Mouse (Mus musculus) spleen, postnatal 10 days (tissue): ENCODE data around the gene Awat1.
A peak's percentile ranks its signal among the peaks of the same experiment; 100 is the strongest.

Experiments
- DNase-seq, 2 experiments: peaks; one replicate each; pipeline ENCODE4 v3.0.0; 2021 to 2022; ENCODE audit warnings: low spot score in 2 of 2

The Awat1 gene

DNA sequence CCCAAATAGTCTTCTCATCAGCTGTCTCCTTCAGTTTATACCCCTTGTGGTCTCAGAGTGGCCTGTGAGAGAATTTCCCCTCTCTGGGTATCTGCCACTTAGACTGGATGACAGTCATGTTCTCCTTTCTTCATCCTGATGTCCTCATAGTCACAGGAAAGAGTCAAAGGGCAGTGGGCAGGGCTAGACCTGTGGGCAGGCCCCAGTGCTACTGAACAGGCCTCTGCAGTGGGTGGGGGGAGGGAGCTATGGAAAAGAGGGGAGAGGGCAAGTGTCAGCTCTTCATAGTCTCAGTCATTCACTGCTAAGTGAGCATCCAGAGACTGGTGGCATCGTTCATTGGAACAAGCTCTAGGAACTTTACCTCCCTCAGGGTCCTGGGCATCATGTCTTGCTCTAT lies at the start of gene Awat1:
Awat1 (plus strand) TSS at position 301 of the 400 bp plus-strand sequence.
- DNase-seq: no peak

DNA sequence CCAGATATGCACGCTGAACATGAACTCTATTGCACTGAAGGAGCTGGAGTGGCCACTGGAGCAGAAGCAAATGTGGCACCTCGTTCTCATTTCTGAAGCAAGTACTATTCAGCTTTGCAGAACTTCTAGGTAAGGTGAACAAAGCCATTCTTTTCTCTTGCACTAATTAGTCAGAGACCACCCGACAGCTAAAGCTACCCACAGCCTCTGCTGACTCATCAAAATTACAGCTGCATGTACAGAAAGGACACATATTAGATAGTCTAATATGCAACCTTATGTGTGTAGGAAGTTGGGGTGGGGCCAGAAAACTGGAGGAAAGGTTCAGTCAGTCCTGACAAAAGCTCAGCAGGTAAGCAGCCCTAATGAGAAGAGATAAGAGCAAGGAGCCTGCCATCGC lies 47.6 kb upstream of the Awat1 start, which contains the start of gene Dgat2l6:
Dgat2l6 (plus strand) TSS at position 368 of the 400 bp plus-strand sequence.
- DNase-seq: no peak

DNA sequence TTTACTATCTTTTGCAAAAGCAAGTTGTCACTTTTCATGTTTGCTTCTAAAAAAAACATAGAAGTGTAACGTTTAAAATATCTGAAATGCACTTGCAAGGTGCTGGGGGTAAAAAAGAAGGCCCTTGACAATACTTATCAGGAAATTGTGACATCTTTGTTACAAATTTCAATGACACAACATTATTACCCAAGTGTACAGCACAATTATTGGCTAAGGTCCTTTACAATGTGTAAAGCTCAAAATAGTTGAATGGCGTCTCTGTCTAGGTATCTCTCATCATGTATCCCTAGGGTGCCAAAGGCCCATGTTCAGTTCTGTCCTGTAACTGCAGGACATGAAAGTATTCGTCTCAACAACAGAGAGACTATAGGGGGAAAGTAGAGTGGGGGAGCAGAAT lies 16.0 kb upstream of the Awat1 start:
- no peak for DNase-seq

DNA sequence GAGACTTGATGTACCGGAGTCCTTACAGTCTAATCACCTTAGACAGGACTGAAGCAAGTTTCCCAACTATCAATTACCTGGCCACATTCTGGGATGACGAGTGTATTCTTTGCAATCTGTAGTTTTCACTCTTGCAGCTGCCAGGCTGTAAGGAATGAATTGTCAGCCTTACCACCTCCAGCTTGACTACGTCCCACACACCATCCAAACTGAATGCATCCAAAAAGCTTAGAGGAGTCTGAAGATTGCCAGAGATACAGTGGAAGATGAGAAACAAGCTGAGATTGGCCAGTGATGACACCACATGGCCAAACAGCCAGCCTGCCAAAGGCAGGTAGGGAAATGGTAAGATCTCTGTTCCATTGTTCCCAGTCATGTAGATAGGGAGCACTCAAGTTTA lies 6.4 kb upstream of the Awat1 start:
- no peak for DNase-seq

DNA sequence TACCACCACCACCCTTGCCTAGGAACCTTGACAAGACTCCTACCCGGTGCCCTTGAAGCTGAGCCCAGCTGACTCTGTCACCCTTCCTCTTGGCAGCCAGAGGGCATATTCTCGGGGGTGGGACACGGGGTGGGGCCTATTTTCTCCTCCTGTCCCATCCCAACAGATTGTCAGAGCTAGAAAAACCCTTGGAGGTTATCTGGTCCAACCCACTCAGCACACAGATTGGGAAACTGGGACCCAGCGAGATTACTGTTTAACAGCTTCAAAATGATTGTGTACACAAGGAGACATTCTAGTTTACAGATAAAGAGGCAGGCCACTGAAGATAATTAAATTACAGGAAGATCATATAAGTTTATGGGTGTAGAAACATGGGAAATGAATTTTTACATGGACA lies 22.7 kb downstream of the Awat1 start, which contains the start of gene P2ry4:
P2ry4 (minus strand) TSS at position 79 of the 400 bp plus-strand sequence.
- DNase-seq: no peak

DNA sequence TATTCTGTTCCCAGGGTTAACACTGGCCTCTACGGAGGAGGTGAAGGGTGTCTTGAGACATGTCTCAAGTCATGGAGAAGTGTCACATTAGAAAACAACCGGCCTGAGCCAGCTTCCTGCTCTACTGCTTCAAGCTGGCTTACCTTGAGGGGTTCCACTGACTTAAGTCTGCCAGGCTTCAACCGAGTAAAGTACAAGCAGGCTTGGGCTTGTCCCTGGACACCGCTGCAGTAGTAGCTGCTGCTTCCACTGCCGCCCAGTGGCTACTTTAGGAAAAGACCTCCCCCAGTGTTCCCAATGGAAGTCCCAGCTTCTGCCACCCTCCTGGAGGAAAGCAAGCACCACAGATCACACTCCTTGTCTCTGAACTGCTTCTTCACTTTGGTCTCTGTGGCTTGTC lies 25.4 kb downstream of the Awat1 start:
- DNase-seq: no peak

DNA sequence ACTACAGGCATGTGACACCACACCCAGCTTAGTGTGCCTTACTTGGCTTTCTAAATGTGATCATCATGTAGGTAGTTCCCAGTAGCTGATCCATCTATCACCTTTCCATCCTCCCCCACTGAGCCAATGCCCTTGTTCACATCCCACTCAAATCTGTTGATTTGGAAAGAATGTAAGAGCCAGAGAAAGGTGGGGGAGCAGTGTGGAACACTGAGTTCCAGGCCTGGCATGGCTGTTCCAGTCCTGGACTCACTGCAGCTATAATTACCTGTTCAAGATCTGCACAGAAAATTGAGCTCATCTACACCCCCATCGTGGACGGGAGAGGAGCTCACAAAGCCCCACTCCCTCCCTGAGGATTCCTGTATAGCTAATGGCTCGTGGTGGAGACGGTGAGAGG lies 27.7 kb downstream of the Awat1 start:
- no peak for DNase-seq

DNA sequence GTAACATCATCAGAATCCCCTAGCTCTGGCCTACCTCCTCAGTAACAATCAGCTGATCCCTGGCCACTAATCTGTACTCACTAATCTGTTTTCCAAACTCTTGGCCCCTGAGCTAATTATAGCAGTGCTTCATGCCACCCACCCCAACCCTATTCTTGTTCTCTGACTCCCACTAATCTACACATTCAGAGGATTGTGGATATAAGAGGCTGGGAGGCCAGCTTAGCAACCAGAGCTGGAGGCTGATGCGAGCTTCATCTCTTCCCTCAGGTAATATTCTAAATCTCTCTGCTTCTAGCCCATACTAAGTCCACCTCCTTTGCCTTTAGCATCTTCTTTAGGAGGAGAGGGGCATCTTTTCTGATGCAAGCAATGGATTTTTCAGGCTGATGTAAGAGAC lies 33.3 kb downstream of the Awat1 start, which contains the start of gene Arr3:
Arr3 (plus strand) TSS at position 184 of the 400 bp plus-strand sequence.
- DNase-seq: no peak

DNA sequence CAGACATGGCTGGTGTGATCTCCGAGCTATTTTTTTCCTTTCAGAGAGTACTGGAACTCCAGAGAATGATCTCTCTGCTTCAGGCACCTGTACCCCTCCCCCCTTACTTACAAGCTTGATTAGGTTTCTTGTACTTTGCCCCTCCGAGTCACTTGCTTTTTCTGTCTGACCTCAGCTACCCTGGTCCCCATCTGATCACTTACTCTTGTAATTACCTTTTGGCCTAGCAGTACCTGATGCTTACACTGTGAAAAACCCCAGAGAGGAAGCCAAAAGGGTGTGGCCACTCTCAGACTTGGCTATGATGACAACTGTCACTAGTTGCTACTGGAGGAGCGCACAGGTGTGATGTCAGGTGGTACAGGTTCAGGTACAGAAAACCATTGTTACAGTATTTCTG lies 46.4 kb downstream of the Awat1 start:
- DNase-seq: no peak

DNA sequence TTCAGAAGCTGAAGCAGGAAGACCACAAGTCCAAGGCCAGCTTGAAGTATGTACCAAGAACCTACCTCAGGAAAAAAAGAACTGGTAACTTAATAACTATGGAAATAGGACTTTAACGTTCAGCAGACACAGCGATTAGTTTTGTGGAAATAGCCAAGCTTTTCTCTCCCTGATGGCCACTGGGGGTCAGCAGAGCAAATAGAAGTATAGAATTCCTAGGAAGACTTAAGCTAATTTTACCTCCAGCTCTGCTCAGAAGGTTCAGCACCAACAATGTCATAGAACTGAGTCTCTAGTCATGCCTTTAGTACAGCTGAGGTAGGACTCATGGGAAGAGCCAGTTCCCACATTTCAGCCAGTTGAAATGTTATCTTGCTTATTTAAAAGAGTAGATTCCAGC lies 49.3 kb downstream of the Awat1 start:
- no peak for DNase-seq

DNA sequence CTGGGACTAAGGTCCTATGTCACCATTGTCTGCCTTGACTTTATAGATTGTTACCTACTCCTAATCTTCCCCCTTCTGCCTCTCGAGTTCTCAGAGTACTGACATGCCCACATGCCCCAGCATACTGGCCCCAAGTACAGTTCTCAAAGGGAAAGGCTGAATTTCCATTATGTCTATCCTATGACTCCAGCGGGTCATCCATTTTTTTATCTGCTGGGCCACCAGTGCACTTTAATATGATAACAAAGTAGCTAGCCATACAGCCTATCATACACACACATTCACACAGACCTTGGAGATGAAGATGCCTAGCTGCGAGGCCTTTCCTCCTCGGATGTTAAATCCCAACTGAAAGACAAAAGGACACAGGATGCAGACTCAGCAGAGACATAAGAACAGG lies 52.2 kb downstream of the Awat1 start:
- DNase-seq: peak in 1 of 2 experiments; percentile 7

DNA sequence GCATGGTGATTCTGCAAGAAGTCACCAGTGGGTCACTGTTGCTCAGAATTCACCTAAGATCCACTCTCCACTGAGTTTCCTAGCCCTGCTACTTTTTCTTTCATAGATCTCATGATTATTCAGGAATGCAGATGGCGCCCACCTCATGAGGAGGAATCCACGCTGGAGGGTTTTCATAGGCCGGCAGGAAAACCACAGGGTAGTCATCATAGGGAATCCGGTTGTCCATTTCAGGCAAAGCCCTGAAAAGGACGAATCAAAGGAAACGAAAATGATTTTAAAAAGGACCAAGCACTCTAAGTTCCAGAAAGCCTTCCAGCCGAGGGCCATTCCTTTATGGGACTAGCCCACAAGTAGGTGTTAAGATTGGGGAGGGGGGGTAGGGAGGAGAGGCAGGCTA lies 53.1 kb downstream of the Awat1 start:
- DNase-seq: peak in 1 of 2 experiments; percentile 6

DNA sequence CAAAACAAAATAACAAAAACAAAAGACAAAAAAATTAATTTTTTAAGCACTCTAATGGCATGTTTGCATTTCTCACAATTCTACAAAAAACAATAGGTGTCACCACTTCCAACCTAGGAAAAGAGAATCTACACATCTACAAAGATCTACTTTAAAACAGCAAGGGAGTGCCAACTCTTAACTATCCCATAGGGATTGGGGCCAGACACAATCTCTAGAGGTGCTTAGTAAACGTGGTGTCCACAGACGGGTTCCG lies 53.4 kb downstream of the Awat1 start, which contains the start of gene Kif4:
Kif4 (plus strand) TSS at position 192 of the 256 bp plus-strand sequence.
- no peak for DNase-seq

DNA sequence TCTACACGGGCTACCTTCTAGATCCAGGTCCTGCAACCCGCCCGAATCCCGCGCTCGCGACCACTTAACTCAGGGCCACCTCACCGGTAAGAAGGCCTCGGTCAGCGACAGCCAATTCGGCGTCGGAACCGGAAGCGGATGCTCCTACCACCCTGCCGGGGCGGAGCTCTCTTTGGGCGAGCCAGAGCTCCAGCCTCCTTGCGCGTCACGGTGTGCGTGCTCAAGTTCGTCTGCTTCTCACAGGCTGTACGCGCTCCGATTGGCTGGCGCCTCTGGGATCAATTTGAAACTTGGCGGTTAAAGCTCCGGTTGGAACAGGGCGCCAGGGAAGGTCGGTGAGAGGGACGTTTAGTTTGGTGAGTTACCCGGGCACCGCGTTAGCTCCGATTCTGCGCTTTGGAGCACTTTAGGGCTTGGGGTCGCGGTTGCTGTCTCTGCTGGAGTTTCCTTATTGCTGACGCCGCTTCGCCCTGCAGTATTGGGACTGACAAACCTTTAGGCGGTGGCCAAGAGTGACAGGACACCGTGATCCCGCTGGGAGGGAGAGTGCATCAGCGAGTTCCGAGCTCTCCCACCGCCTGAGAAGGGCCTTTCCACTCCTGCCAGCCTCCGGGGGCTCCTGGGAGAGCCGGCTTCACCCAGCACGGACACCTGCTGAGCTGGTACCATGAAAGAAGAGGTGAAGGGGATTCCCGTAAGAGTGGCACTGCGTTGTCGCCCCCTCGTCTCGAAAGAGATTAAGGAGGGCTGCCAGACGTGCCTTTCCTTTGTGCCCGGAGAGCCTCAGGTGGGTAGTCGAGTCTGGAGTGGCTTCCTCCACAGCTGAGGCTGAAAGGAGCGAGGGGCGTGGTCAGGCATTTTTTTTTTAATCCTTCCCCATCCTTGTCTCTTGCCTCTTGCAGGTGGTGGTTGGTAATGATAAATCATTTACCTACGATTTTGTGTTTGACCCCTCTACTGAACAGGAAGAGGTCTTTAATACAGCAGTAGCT lies 54.0 kb downstream of the Awat1 start, which contains the start of gene Pdzd11:
Pdzd11 (minus strand) TSS at position 767 of the 992 bp plus-strand sequence.
- peak; percentile 66 to 91 for DNase-seq
